Mouse (Mus musculus) stomach, embryonic 16.5 days (tissue): Measurements from ENCODE around the gene Atp7a. TPM values are rescaled to one million over a fixed set of nuclear protein-coding genes. Genes with fewer than 3 reads are reported as not detected.
"Not testable (repeated sequence)": the region's sequence is repeated elsewhere in the genome, so short reads cannot be mapped to it uniquely, and the experiment has no call there.

Source experiments
- ATAC-seq: fragments of 200-750 bp; cut with Nextera tagmentation; 2 replicates; pipeline ENCODE4 v1.8.0; 2017; ENCODE audit warnings: moderate number of reproducible peaks, moderate TSS enrichment; ENCODE audit not compliant: insufficient read depth, low FRiP score
- H3K27ac ChIP-seq: fragments of 300-500 bp; sonication (generic); 2 replicates; pipeline ENCODE4 v1.5.1; 2014; ENCODE audit warnings: low read length
- H3K27me3 ChIP-seq: fragments of 300-500 bp; sonication (generic); 2 replicates; pipeline ENCODE4 v1.6.1; 2014; ENCODE audit warnings: low read length, control low read depth, mixed read lengths; ENCODE audit not compliant: control insufficient read depth, insufficient read depth
- H3K36me3 ChIP-seq: fragments of 300-500 bp; sonication (generic); 2 replicates; pipeline ENCODE4 v1.6.1; 2014; ENCODE audit warnings: low read length; ENCODE audit not compliant: control insufficient read depth, insufficient read depth
- H3K4me1 ChIP-seq: fragments of 300-500 bp; sonication (generic); 2 replicates; pipeline ENCODE4 v1.6.1; 2014; ENCODE audit warnings: low read length, control low read depth, mixed read lengths; ENCODE audit not compliant: control insufficient read depth, insufficient read depth
- H3K4me2 ChIP-seq: fragments of 300-500 bp; sonication (generic); 2 replicates; pipeline ENCODE4 v1.6.1; 2014; ENCODE audit warnings: low read depth, low read length, mixed read lengths
- H3K4me3 ChIP-seq: fragments of 300-500 bp; sonication (generic); replicated peaks from 2 replicates; pipeline ENCODE4 v1.5.1; 2014; ENCODE audit warnings: mild to moderate bottlenecking, low read length
- H3K9ac ChIP-seq: fragments of 300-500 bp; sonication (generic); 2 replicates; pipeline ENCODE4 v1.6.1; 2014; ENCODE audit warnings: low read length
- H3K9me3 ChIP-seq: fragments of 300-500 bp; sonication (generic); replicated peaks from 2 replicates; pipeline ENCODE4 v1.6.1; 2016; ENCODE audit warnings: low read length, control low read depth; ENCODE audit not compliant: control insufficient read depth
- WGBS: fragments of 180-500 bp; shearing (Covaris S2); extraction: QIAGEN DNeasy Blood & Tissue Kit; methylation state at CpG from one replicate; pipeline ENCODE4 v1.1.7; 2014; 5-methylcytosine and 5-hydroxymethylcytosine counted together
- polyA plus RNA-seq: library from polyadenylated mRNA; unstranded; fragments of >200 nt; fragmentation: Nextera tagmentation; extraction: Ambion mirVana; gene quantifications from 2 replicates; pipeline ENCODE4 v1.2.1, GENCODE M21; 2015

Gene Atp7a
- polyA plus RNA-seq, 1 experiment from 2014 or later = 27.6 TPM

- 0 out of 2 replicates have a peak overlapping the region, but pooled peaks have one; percentile 21 for H3K4me2 ChIP-seq
- H3K27ac ChIP-seq = peak overlapping the region; percentile 70
- H3K4me1 ChIP-seq = peaks cover 8% of the 10 kb centered on the region; the same call in 1 of the 2 replicates
- no peak for ATAC-seq
- no peaks in the 10 kb centered on the region for H3K36me3 ChIP-seq
- H3K4me3 ChIP-seq = 0 out of 2 replicates have a peak overlapping the region, but pooled peaks have one; percentile 3
- H3K27me3 ChIP-seq = no peaks in the 10 kb centered on the region
- no peaks in the 10 kb centered on the region for H3K9me3 ChIP-seq
- WGBS = 44% methylated on average over 9 of the region's 9 CpGs
- no peak overlapping the region for H3K9ac ChIP-seq
These were observed 18.9 kb downstream of the Atp7a start for GRCm38 (mm10) chrX:106045928-106046327.

DNA sequence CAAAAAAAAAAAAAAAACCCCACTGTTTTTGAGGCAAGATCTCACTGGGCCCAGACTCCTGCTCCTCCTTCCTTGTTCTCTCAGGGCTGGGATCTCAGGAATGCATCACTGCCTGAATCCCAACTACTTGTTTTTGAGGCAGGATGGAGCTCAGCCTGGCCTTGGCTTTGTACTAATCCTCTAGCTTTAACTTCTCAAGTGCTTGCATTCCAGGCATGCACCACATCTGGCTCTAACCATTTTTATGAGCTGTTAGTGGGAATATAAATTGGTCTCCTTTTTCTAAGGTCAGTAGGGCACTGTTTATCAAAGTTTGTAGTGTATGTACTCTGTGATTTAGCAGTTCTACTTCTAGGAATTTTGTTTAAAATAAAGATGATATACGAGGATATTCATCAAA lies 21.1 kb downstream of the Atp7a start:
- H3K4me1 ChIP-seq = peaks cover 7% of the 10 kb centered on the region; the same call in 1 of the 2 replicates
- no peaks in the 10 kb centered on the region for H3K9me3 ChIP-seq
- no peak overlapping the region for H3K4me3 ChIP-seq
- no peaks in the 10 kb centered on the region for H3K36me3 ChIP-seq
- H3K4me2 ChIP-seq = no peak overlapping the region
- ATAC-seq = peak; percentile 42; the same call in 1 of the 2 replicates
- no peak overlapping the region for H3K27ac ChIP-seq
- no peaks in the 10 kb centered on the region for H3K27me3 ChIP-seq
- no peak overlapping the region for H3K9ac ChIP-seq
- WGBS = 52% methylated on average over 1 of the region's 1 CpGs

DNA sequence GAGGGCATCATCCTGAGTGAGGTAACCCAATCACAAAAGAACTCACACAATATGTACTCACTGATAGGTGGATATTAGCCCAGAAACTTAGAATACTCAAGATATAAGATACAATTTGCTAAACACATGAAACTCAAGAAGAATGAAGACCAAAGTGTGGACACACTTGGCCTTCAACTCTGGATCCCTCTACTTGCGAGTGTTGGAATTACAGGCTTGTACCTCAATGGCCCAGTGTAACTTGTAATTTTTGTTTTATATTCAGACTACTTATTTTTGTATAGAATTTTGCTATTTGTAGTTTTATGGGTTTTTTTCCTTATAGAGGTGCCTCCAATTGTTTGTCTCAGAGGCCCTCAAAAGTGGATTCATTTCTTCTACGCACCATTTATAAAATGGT lies 50.8 kb downstream of the Atp7a start:
- ATAC-seq = not testable (repeated sequence)
- 91% methylated on average over 2 of the region's 2 CpGs for WGBS

GRCm38 (mm10) chrX:106080811-106081443 lies 53.9 kb downstream of the Atp7a start:
- WGBS = 45% methylated on average over 13 of the region's 13 CpGs
- peak overlapping the region; percentile 40 for H3K27ac ChIP-seq
- H3K9ac ChIP-seq = no peak overlapping the region
- no peaks in the 10 kb centered on the region for H3K27me3 ChIP-seq
- no peak overlapping the region for H3K4me2 ChIP-seq
- H3K4me3 ChIP-seq = no peak overlapping the region
- H3K4me1 ChIP-seq = no peaks in the 10 kb centered on the region
- H3K9me3 ChIP-seq = no peaks in the 10 kb centered on the region
- ATAC-seq = peak; percentile 66; the same call in 1 of the 2 replicates
- no peaks in the 10 kb centered on the region for H3K36me3 ChIP-seq

More for the DNA sequence above, 50.8 kb downstream of the Atp7a start:
- H3K9me3 ChIP-seq, H3K9ac ChIP-seq, H3K4me1 ChIP-seq, H3K27me3 ChIP-seq, H3K4me2 ChIP-seq, H3K4me3 ChIP-seq, H3K36me3 ChIP-seq, H3K27ac ChIP-seq: not testable (repeated sequence)

- no peaks in the 10 kb centered on the region for H3K4me1 ChIP-seq
- H3K27ac ChIP-seq = no peak overlapping the region
- no peak overlapping the region for H3K4me2 ChIP-seq
- ATAC-seq = peak; percentile 53; the same call in 1 of the 2 replicates
- H3K4me3 ChIP-seq = no peak overlapping the region
- H3K36me3 ChIP-seq = no peaks in the 10 kb centered on the region
- no peaks in the 10 kb centered on the region for H3K9me3 ChIP-seq
- H3K9ac ChIP-seq = no peak overlapping the region
- H3K27me3 ChIP-seq = no peaks in the 10 kb centered on the region
These were observed 55.4 kb downstream of the Atp7a start for GRCm38 (mm10) chrX:106082518-106082917.

DNA sequence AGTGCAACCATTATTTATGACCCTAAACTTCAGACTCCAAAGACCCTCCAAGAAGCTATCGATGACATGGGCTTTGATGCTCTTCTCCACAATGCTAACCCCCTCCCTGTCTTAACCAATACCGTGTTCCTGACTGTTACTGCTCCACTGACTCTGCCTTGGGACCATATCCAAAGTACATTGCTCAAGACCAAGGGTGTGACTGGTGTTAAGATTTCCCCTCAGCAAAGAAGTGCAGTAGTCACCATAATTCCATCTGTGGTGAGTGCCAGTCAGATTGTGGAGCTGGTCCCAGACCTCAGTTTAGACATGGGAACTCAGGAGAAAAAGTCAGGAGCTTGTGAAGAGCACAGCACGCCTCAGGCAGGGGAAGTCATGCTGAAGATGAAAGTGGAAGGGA lies 58.1 kb downstream of the Atp7a start:
- no peaks in the 10 kb centered on the region for H3K36me3 ChIP-seq
- no peak overlapping the region for H3K4me2 ChIP-seq
- H3K9ac ChIP-seq = no peak overlapping the region
- H3K27me3 ChIP-seq = no peaks in the 10 kb centered on the region
- no peaks in the 10 kb centered on the region for H3K4me1 ChIP-seq
- ATAC-seq = no peak
- H3K27ac ChIP-seq = no peak overlapping the region
- no peaks in the 10 kb centered on the region for H3K9me3 ChIP-seq
- H3K4me3 ChIP-seq = no peak overlapping the region
- WGBS = 74% methylated on average over 3 of the region's 3 CpGs

GRCm38 (mm10) chrX:106085564-106085963 lies 58.5 kb downstream of the Atp7a start:
- 80% methylated on average over 2 of the region's 2 CpGs for WGBS
- Histone ChIP-seq H3K9ac (no peak overlapping the region), H3K4me3 (no peak overlapping the region), H3K27me3 (no peaks in the 10 kb centered on the region), H3K9me3 (no peaks in the 10 kb centered on the region), H3K4me1 (no peaks in the 10 kb centered on the region), H3K27ac (no peak overlapping the region), H3K4me2 (no peak overlapping the region), H3K36me3 (no peaks in the 10 kb centered on the region)
- ATAC-seq = no peak

GRCm38 (mm10) chrX:106092939-106093338 lies 65.9 kb downstream of the Atp7a start:
- Histone ChIP-seq H3K4me1 (no peaks in the 10 kb centered on the region), H3K4me3 (no peak overlapping the region), H3K27me3 (no peaks in the 10 kb centered on the region; the same call in 1 of the 2 replicates), H3K4me2 (no peak overlapping the region), H3K36me3 (no peaks in the 10 kb centered on the region), H3K27ac (no peak overlapping the region), H3K9ac (no peak overlapping the region), H3K9me3 (no peaks in the 10 kb centered on the region)
- WGBS = 39% methylated on average over 5 of the region's 5 CpGs
- ATAC-seq = no peak

GRCm38 (mm10) chrX:106105464-106105863 lies 78.4 kb downstream of the Atp7a start:
- Histone ChIP-seq H3K4me2 (no peak overlapping the region), H3K27ac (no peak overlapping the region; the same call in 1 of the 2 replicates), H3K9ac (no peak overlapping the region), H3K9me3 (no peaks in the 10 kb centered on the region), H3K36me3 (peaks cover 3% of the 10 kb centered on the region; the same call in 1 of the 2 replicates), H3K4me1 (no peaks in the 10 kb centered on the region), H3K4me3 (no peak overlapping the region), H3K27me3 (no peaks in the 10 kb centered on the region)
- peak; percentile 21; the same call in 1 of the 2 replicates for ATAC-seq
- WGBS = 60% methylated on average over 2 of the region's 2 CpGs
